Mouse (Mus musculus) thymus, adult 2 months (tissue): ENCODE results near the gene Hist1h2bj. TPM values are rescaled to one million over a fixed set of nuclear protein-coding genes. Genes with fewer than 3 reads are reported as not detected.

Experiments
- DNase-seq: peaks from one replicate; pipeline ENCODE4 v3.0.0; 2021
- H3K27ac ChIP-seq: fragments of 200-500 bp; 2 replicates; pipeline ENCODE4 v1.5.1; 2012; ENCODE audit warnings: low read length, control low read depth; ENCODE audit not compliant: control insufficient read depth, insufficient read depth
- H3K27me3 ChIP-seq: fragments of 200-500 bp; 2 replicates; pipeline ENCODE4 v1.6.1; 2012; ENCODE audit warnings: mild to moderate bottlenecking, low read length, moderate library complexity, mixed read lengths; ENCODE audit not compliant: control insufficient read depth, insufficient read depth
- H3K36me3 ChIP-seq: fragments of 200-500 bp; 2 replicates; pipeline ENCODE4 v1.6.1; 2012; ENCODE audit warnings: mild to moderate bottlenecking, low read length, moderate library complexity; ENCODE audit not compliant: control insufficient read depth, insufficient read depth
- H3K4me1 ChIP-seq: fragments of 200-500 bp; replicated peaks from 2 replicates; pipeline ENCODE4 v1.6.1; 2012; ENCODE audit warnings: low read length; ENCODE audit not compliant: control insufficient read depth, insufficient read depth
- H3K4me3 ChIP-seq: fragments of 200-500 bp; 2 replicates; pipeline ENCODE4 v1.5.1; 2012; ENCODE audit warnings: mild to moderate bottlenecking, low read length, control low read depth, moderate library complexity; ENCODE audit not compliant: control insufficient read depth, insufficient read depth
- CTCF ChIP-seq: fragments of 200-500 bp; IDR thresholded peaks from 2 replicates; pipeline ENCODE4 v1.5.1; 2012; ENCODE audit warnings: mild to moderate bottlenecking, control low read depth, low read length, moderate library complexity, borderline replicate concordance; ENCODE audit not compliant: control insufficient read depth, poor library complexity, insufficient read depth; ENCODE audit errors: extremely low read depth
- POLR2A ChIP-seq: fragments of 200-500 bp; IDR thresholded peaks from 2 replicates; pipeline ENCODE4 v1.6.1; 2012; ENCODE audit warnings: mild to moderate bottlenecking, low read length, control low read depth, moderate library complexity; ENCODE audit not compliant: control insufficient read depth, poor library complexity, insufficient read depth; ENCODE audit errors: extremely low read depth
- WGBS: fragments of 180-500 bp; shearing (Covaris S2); methylation state at CpG from one replicate; pipeline ENCODE4 v1.1.7; 2018; 5-methylcytosine and 5-hydroxymethylcytosine counted together
- polyA plus RNA-seq: library from polyadenylated mRNA; depleted of rRNA; stranded (reverse); fragments of >200 nt; gene quantifications from 2 replicates; pipeline ENCODE4 v1.2.3, GENCODE M21; 2012

The Hist1h2bj gene
- polyA plus RNA-seq, 1 experiment = 177 TPM

- Histone ChIP-seq H3K27ac (no peak overlapping the region), H3K4me1 (peaks cover 14% of the 10 kb centered on the region), H3K4me3 (no peak overlapping the region), H3K27me3 (peaks cover 15% of the 10 kb centered on the region), H3K36me3 (no peaks in the 10 kb centered on the region)
- TF ChIP-seq CTCF = no peak
- TF ChIP-seq POLR2A = no peak
- DNase-seq = no peak
- 33% methylated on average over 21 of the region's 21 CpGs for WGBS
Measured at GRCm38 (mm10) chr13:21997201-21997820, 45.7 kb upstream of the Hist1h2bj start.

- no peak overlapping the region for H3K27ac ChIP-seq
- peaks cover 15% of the 10 kb centered on the region for H3K27me3 ChIP-seq
- 41% methylated on average over 4 of the region's 4 CpGs for WGBS
- H3K4me1 ChIP-seq = peaks cover 14% of the 10 kb centered on the region
- TF ChIP-seq POLR2A (no peak), CTCF (no peak)
- H3K36me3 ChIP-seq = no peaks in the 10 kb centered on the region
- no peak overlapping the region for H3K4me3 ChIP-seq
- no peak for DNase-seq
Measured at GRCm38 (mm10) chr13:21997821-21998220, 45.2 kb upstream of the Hist1h2bj start.

DNA sequence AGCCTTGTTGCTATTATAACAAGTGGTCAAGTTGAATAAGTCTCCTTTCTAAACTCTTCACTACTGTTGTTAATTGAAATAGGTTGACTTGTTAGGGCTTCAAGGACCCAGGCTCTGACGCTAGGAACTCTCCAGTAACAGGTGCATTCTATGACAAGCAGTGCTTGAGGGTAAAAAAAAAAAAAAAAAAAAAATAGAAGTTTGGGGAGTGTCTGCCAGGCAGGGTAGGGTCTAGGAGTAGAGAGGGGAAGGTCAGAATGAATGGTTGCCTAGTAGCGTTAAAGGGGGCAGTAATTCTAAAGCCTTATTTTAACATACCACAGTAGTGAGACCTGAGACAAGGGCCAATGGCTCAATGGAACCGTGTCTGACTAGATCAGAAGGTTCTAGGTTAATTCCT, 44.6 kb upstream of the Hist1h2bj start:
- DNase-seq = no peak
- Histone ChIP-seq H3K4me1 (peaks cover 14% of the 10 kb centered on the region), H3K27ac (no peak overlapping the region), H3K27me3 (peaks cover 15% of the 10 kb centered on the region), H3K36me3 (no peaks in the 10 kb centered on the region), H3K4me3 (no peak overlapping the region)
- 65% methylated on average over 3 of the region's 3 CpGs for WGBS
- TF ChIP-seq CTCF (no peak), POLR2A (no peak)

- no peak overlapping the region for H3K27ac ChIP-seq
- H3K36me3 ChIP-seq = no peaks in the 10 kb centered on the region
- peaks cover 14% of the 10 kb centered on the region for H3K4me1 ChIP-seq
- DNase-seq = no peak
- H3K4me3 ChIP-seq = no peak overlapping the region
- WGBS = 90% methylated on average over 4 of the region's 4 CpGs
- H3K27me3 ChIP-seq = peaks cover 15% of the 10 kb centered on the region
- TF ChIP-seq CTCF = no peak
- no peak for TF ChIP-seq POLR2A
Measured at GRCm38 (mm10) chr13:21999147-21999546, 43.9 kb upstream of the Hist1h2bj start.

DNA sequence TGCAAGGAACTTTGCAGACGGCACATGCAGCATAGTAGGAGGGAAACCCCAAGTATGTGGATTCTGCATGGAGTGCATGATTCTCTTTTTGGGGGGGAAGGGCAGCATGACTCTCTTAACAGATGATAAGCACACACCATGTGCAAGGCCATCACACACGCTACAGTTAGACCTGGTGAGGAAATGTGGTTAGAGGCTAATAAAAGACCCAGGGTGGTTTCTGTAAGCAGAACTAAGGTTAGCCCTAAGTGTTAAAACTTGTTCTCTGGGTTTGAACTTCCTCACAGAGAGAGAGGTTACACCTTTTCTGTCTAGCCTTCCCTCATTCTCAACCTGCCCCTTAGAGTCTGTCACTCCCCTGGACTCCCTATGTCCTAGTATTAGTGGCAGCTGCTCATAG, 41.7 kb upstream of the Hist1h2bj start:
- TF ChIP-seq CTCF (no peak), POLR2A (no peak)
- Histone ChIP-seq H3K36me3 (no peaks in the 10 kb centered on the region), H3K27ac (no peak overlapping the region), H3K4me1 (peaks cover 14% of the 10 kb centered on the region), H3K27me3 (peaks cover 9% of the 10 kb centered on the region), H3K4me3 (no peak overlapping the region)
- 26% methylated on average over 2 of the region's 2 CpGs for WGBS
- no peak for DNase-seq

GRCm38 (mm10) chr13:22001823-22002222, 41.2 kb upstream of the Hist1h2bj start:
- H3K36me3 ChIP-seq = no peaks in the 10 kb centered on the region
- no peak overlapping the region for H3K27ac ChIP-seq
- no peak for TF ChIP-seq POLR2A
- no peak for TF ChIP-seq CTCF
- peaks cover 9% of the 10 kb centered on the region for H3K27me3 ChIP-seq
- H3K4me3 ChIP-seq = no peak overlapping the region
- WGBS = 0% methylated on average over 5 of the region's 5 CpGs
- H3K4me1 ChIP-seq = peaks cover 19% of the 10 kb centered on the region
- no peak for DNase-seq
